Mouse (Mus musculus): ENCODE results near the gene Foxp2. TPM values are rescaled to one million over a fixed set of nuclear protein-coding genes. Genes with fewer than 3 reads are reported as not detected.

The Foxp2 gene
- polyA plus RNA-seq, 1 experiment from 2014 or later, result 17.9 TPM

DNA sequence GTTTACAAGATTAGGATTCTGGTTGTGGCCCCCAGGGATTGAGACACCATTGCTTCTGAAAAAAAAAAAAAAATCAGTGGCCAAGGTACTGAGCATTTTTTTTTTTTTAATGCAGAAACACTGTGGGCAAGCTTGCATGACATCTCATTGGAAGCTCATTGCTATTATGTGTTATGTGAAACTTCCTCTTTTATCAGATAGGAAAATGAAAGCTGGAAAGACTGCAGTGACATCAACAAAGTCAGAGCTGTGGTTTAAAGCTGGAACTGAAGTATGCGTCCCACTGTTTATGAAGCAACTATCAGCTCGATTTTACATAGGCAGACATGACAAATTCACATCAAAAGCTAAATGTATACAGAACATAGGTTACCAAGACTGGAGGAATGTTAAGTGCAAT lies 562.2 kb downstream of the Foxp2 start:
- H3K27me3 ChIP-seq (ENCODE audit: low read depth, poor library complexity, severe bottlenecking), result no peaks in the 10 kb centered on the region
- 94% methylated on average over 2 of the region's 2 CpGs for WGBS
- no peaks in the 10 kb centered on the region for H3K9me3 ChIP-seq (replicated peaks)
- no peak overlapping the region for H3K27ac ChIP-seq
- no peak for DNase-seq (ENCODE audit: low spot score)
- no peaks in the 10 kb centered on the region for H3K4me1 ChIP-seq
- H3K4me3 ChIP-seq, result no peak overlapping the region
- no peaks in the 10 kb centered on the region for H3K36me3 ChIP-seq

GRCm38 (mm10) chr6:15465471-15465870 lies 564.3 kb downstream of the Foxp2 start:
- DNase-seq (ENCODE audit: low spot score), result no peak
- Histone ChIP-seq H3K36me3 (no peaks in the 10 kb centered on the region), H3K4me1 (no peaks in the 10 kb centered on the region), H3K27me3 (ENCODE audit: low read depth, poor library complexity, severe bottlenecking) (no peaks in the 10 kb centered on the region), H3K9me3 (replicated peaks) (no peaks in the 10 kb centered on the region), H3K4me3 (no peak overlapping the region), H3K27ac (no peak overlapping the region)
- 85% methylated on average over 3 of the region's 3 CpGs for WGBS

- DNase-seq (ENCODE audit: low spot score), result no peak
- no peaks in the 10 kb centered on the region for H3K27me3 ChIP-seq (ENCODE audit: low read depth, poor library complexity, severe bottlenecking)
- no peaks in the 10 kb centered on the region for H3K9me3 ChIP-seq (replicated peaks)
- no peaks in the 10 kb centered on the region for H3K36me3 ChIP-seq
- 95% methylated on average over 1 of the region's 1 CpGs for whole genome bisulfite sequencing
- no peak overlapping the region for H3K4me3 ChIP-seq
- no peaks in the 10 kb centered on the region for H3K4me1 ChIP-seq
- H3K27ac ChIP-seq, result no peak overlapping the region
These were observed 565.5 kb downstream of the Foxp2 start for GRCm38 (mm10) chr6:15466634-15467033.

DNA sequence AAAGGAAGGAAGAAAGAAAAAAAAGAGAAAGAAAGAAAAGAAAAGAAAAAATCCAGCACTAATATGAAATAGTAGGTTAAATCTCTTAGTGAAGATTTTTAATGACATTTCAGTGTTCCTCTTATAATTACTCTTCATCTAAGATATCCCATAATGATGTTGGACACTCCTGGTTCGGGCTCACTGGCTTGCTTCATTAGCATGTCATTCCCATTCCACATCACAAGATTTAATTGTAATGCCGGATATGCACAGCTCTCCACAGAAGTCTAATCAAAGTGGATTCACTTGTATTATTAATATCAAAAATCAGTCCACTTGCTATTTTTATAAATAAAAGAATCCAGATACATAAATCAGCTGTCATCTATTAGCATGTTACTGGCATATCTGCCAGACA lies 585.8 kb downstream of the Foxp2 start:
- no peaks in the 10 kb centered on the region for H3K4me1 ChIP-seq
- no peak overlapping the region for H3K4me3 ChIP-seq
- no peak overlapping the region for H3K27ac ChIP-seq
- no peaks in the 10 kb centered on the region for H3K9me3 ChIP-seq (replicated peaks)
- H3K36me3 ChIP-seq, result no peaks in the 10 kb centered on the region
- 91% methylated on average over 2 of the region's 2 CpGs for WGBS
- H3K27me3 ChIP-seq (ENCODE audit: low read depth, poor library complexity, severe bottlenecking), result no peaks in the 10 kb centered on the region
- no peak for DNase-seq (ENCODE audit: low spot score)

Small RNA genes within 50 kb of the gene (microRNA-seq; reads per million reads assigned to microRNA genes)
- gene Gm25470, result not detected

Other genes with a start within 250 kb of the Foxp2 start
- gene Ppp1r3a, start 146.1 kb upstream of the Foxp2 start, polyA plus RNA-seq (2016; fragmentation: Nextera tagmentation; extraction: Ambion mirVana), result not detected in 2 replicates